Mouse (Mus musculus): ENCODE results near the gene Noxo1. TPM values are rescaled to one million over a fixed set of nuclear protein-coding genes. Genes with fewer than 3 reads are reported as not detected.
A peak's percentile ranks its signal among the peaks of the same experiment; 100 is the strongest.
"Not testable (repeated sequence)": the region's sequence is repeated elsewhere in the genome, so short reads cannot be mapped to it uniquely, and the experiment has no call there.

The Noxo1 gene
- polyA plus RNA-seq, 1 experiment = 7.1 TPM

DNA sequence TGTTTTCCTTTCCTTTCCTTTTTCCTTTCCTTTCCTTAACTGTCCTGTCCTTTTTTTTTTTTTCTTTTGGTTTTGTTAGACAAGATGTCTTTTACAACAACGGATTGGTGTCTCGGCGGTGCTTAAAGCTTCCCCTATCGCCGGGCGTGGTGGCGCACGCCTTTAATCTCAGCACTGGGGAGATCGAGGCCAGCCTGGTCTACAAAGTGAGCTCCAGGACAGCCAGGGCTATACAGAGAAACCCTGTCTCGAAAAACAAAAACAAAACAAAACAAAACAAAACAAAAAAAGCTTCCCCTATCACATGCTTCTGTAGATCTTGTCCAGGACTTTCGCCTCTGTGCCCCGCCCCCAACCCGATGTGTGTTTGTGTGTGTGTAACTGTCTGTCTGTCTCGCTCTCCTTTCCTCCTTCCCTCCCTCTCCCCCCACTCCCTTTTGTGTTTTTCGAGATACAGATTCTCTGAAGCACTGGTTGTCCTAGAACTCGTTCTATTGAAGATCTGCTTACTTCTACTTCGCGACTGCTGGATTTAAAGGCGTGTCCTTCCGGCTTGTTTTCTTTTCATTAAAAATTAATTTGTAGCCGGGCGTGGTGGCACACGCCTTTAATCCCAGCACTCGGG lies 11.9 kb downstream of the Noxo1 start:
- DNase-seq = peak; percentile 40
- H3K27me3 ChIP-seq (replicated peaks; ENCODE audit: control insufficient read depth, insufficient read depth, low read length) = no peaks in the 10 kb centered on the region
- 2% methylated on average over 24 of the region's 24 CpGs for WGBS
- H3K4me3 ChIP-seq (ENCODE audit: insufficient read depth, low read depth, low read length) = peak overlapping the region; percentile 58
- H3K36me3 ChIP-seq (ENCODE audit: control insufficient read depth, insufficient read depth, low read length) = no peaks in the 10 kb centered on the region
- H3K27ac ChIP-seq (ENCODE audit: insufficient read depth, low read depth, low read length) = peak overlapping the region; percentile 18; the same call in 1 of the 2 replicates
- no peak for TF ChIP-seq CTCF (conservative IDR thresholded peaks at IDR 0.05; ENCODE audit: insufficient read depth, insufficient read length, low read depth, low read length)
- no peak for TF ChIP-seq POLR2A (IDR thresholded peaks at IDR 0.05; ENCODE audit: low read depth, low read length)
- no peaks in the 10 kb centered on the region; the same call in 1 of the 2 replicates for H3K4me1 ChIP-seq (ENCODE audit: control insufficient read depth, insufficient read depth, low read length)

DNA sequence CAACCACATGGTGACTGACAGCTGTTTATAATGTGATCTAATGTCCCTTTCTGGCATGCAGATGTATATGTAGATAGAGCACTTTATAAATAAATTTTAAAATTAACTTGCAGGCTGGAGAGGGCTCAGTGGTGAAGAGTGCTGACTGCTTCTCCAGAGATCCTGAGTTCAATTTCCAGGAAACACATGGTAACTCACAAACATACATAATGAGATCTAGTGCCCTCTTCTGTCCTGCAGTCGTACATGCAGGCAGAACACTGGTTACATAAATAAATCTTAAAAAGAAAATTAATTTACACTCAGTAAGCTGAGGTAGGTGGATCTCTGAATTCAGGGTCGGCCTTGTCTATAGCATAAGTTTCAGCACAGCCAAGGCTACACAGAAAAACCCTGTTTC lies 12.6 kb downstream of the Noxo1 start:
- Histone ChIP-seq H3K27ac (ENCODE audit: insufficient read depth, low read depth, low read length) (no peak overlapping the region), H3K27me3 (replicated peaks; ENCODE audit: control insufficient read depth, insufficient read depth, low read length) (no peaks in the 10 kb centered on the region), H3K4me1 (ENCODE audit: control insufficient read depth, insufficient read depth, low read length) (no peaks in the 10 kb centered on the region; the same call in 1 of the 2 replicates), H3K4me3 (ENCODE audit: insufficient read depth, low read depth, low read length) (no peak overlapping the region), H3K36me3 (ENCODE audit: control insufficient read depth, insufficient read depth, low read length) (no peaks in the 10 kb centered on the region)
- TF ChIP-seq CTCF (conservative IDR thresholded peaks at IDR 0.05; ENCODE audit: insufficient read depth, insufficient read length, low read depth, low read length) (0 out of 2 replicates have a peak, but pooled peaks have one; percentile 1), POLR2A (IDR thresholded peaks at IDR 0.05; ENCODE audit: low read depth, low read length) (no peak)
- peak; percentile 27 for DNase-seq
- 30% methylated on average over 2 of the region's 2 CpGs for WGBS

DNA sequence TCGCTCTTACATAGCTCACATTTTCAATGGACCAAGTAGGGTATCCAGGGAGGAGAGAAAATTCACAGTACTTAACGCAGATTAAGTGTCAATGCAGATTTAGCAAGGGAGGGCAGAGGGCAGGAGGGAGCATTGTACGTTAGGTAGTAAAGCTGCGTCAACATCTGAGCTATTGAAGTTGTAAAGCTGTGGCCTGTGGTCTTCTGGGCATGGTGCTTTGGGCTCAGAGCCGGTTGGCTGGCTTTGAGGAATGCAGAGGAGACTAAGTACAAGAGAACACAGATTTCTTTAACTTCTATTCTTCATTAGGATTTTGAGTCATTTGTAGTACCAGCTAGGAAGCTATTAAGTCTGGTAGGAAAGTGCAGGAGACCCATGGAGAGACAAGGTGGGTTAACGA lies 19.5 kb downstream of the Noxo1 start:
- DNase-seq = peak; percentile 23
- no peaks in the 10 kb centered on the region for H3K36me3 ChIP-seq (ENCODE audit: control insufficient read depth, insufficient read depth, low read length)
- 50% methylated on average over 6 of the region's 6 CpGs for WGBS
- TF ChIP-seq CTCF (conservative IDR thresholded peaks at IDR 0.05; ENCODE audit: insufficient read depth, insufficient read length, low read depth, low read length) (no peak), POLR2A (IDR thresholded peaks at IDR 0.05; ENCODE audit: low read depth, low read length) (no peak)
- H3K4me1 ChIP-seq (ENCODE audit: control insufficient read depth, insufficient read depth, low read length) = peaks cover 6% of the 10 kb centered on the region; the same call in 1 of the 2 replicates
- no peak overlapping the region for H3K4me3 ChIP-seq (ENCODE audit: insufficient read depth, low read depth, low read length)
- H3K27me3 ChIP-seq (replicated peaks; ENCODE audit: control insufficient read depth, insufficient read depth, low read length) = no peaks in the 10 kb centered on the region
- H3K27ac ChIP-seq (ENCODE audit: insufficient read depth, low read depth, low read length) = no peak overlapping the region

DNA sequence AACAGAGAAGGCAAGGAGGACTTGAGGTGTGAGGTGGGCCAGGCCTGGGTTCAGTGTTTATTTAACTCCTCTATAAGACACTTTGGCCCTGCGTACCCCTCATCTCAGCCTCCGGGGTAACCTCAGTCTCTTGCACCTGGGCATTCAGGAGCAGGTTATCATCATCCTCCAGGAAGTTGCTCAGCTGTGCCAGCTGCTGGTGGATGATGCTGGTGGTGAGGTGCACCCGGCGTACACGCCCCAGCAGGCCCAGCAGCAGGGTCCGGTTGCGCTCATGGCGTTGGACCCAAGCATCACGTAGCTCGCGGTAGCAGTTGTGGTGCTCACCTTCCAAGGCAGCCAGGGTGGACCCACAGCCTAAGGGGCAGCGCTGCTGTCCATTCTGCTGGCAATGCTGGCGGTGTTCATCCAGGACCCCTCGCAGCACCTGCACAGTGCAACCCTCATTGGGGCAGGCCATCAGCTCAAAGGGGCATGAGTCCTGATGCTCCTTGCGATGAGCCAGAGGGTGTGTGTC lies 20.2 kb downstream of the Noxo1 start:
- Histone ChIP-seq H3K27ac (ENCODE audit: insufficient read depth, low read depth, low read length) (no peak overlapping the region), H3K4me1 (ENCODE audit: control insufficient read depth, insufficient read depth, low read length) (peaks cover 6% of the 10 kb centered on the region; the same call in 1 of the 2 replicates), H3K4me3 (ENCODE audit: insufficient read depth, low read depth, low read length) (no peak overlapping the region), H3K27me3 (replicated peaks; ENCODE audit: control insufficient read depth, insufficient read depth, low read length) (no peaks in the 10 kb centered on the region), H3K36me3 (ENCODE audit: control insufficient read depth, insufficient read depth, low read length) (no peaks in the 10 kb centered on the region)
- TF ChIP-seq POLR2A (IDR thresholded peaks at IDR 0.05; ENCODE audit: low read depth, low read length) = no peak
- no peak for TF ChIP-seq CTCF (conservative IDR thresholded peaks at IDR 0.05; ENCODE audit: insufficient read depth, insufficient read length, low read depth, low read length)
- WGBS = 92% methylated on average over 15 of the region's 15 CpGs
- DNase-seq = no peak

DNA sequence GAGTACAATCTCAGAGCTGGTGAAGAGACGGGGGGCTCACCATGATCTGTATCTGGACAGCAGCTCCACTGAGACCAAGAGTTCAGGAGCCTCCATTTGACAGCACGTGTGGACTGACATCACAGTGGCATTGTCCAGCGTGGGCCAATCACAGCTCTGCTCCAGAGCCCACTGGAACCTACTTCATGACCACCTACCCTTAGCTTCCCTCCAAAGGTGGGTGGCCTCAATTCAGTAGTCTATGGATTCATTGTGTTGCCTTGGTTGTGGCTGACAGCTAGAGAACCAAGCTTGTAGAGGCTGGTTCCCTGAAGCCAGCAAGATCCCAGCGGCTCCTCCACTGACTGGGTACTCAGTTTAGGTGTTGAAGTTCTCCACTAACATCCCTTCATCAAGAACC lies 21.9 kb downstream of the Noxo1 start, which contains the start of the genes Rnf151 and Rps2:
TSS of gene Rnf151 (minus strand) at position 121 of the 400 bp plus-strand sequence.
TSS of gene Rps2 (plus strand) at position 174 of the 400 bp plus-strand sequence.
- Histone ChIP-seq H3K4me1 (ENCODE audit: control insufficient read depth, insufficient read depth, low read length) (peaks cover 6% of the 10 kb centered on the region; the same call in 1 of the 2 replicates), H3K4me3 (ENCODE audit: insufficient read depth, low read depth, low read length) (no peak within 1 kb of the TSS), H3K27me3 (replicated peaks; ENCODE audit: control insufficient read depth, insufficient read depth, low read length) (no peaks in the 10 kb centered on the region), H3K27ac (ENCODE audit: insufficient read depth, low read depth, low read length) (no peak within 1 kb of the TSS), H3K36me3 (ENCODE audit: control insufficient read depth, insufficient read depth, low read length) (no peaks in the 10 kb centered on the region; the same call in 1 of the 2 replicates)
- TF ChIP-seq POLR2A (IDR thresholded peaks at IDR 0.05; ENCODE audit: low read depth, low read length) (no peak), CTCF (conservative IDR thresholded peaks at IDR 0.05; ENCODE audit: insufficient read depth, insufficient read length, low read depth, low read length) (no peak)
- DNase-seq = no peak
- 86% methylated on average over 4 of the region's 4 CpGs for WGBS

DNA sequence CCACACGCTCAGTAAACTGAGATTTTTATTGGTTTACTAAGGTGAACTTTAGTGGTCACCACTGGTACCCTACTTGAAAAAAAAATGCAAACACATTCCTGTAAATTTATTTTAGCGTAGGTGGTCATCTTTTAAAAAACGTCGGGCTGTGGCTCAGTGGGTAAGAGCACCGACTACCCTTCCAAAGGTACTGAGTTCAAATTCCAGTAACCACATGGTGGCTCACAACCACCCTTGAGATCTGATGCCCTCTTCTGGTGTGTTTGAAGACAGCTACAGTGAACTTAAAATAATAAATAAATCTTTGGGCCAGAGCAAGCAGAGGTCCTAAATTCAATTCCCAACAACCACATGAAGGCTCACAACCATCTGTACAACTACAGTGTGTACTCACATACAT lies 22.9 kb downstream of the Noxo1 start:
- H3K4me3 ChIP-seq (ENCODE audit: insufficient read depth, low read depth, low read length) = peak overlapping the region; percentile 86
- H3K27me3 ChIP-seq (replicated peaks; ENCODE audit: control insufficient read depth, insufficient read depth, low read length); H3K27ac ChIP-seq (ENCODE audit: insufficient read depth, low read depth, low read length); H3K36me3 ChIP-seq (ENCODE audit: control insufficient read depth, insufficient read depth, low read length); DNase-seq; H3K4me1 ChIP-seq (ENCODE audit: control insufficient read depth, insufficient read depth, low read length): not testable (repeated sequence)
- 61% methylated on average over 5 of the region's 5 CpGs for WGBS

DNA sequence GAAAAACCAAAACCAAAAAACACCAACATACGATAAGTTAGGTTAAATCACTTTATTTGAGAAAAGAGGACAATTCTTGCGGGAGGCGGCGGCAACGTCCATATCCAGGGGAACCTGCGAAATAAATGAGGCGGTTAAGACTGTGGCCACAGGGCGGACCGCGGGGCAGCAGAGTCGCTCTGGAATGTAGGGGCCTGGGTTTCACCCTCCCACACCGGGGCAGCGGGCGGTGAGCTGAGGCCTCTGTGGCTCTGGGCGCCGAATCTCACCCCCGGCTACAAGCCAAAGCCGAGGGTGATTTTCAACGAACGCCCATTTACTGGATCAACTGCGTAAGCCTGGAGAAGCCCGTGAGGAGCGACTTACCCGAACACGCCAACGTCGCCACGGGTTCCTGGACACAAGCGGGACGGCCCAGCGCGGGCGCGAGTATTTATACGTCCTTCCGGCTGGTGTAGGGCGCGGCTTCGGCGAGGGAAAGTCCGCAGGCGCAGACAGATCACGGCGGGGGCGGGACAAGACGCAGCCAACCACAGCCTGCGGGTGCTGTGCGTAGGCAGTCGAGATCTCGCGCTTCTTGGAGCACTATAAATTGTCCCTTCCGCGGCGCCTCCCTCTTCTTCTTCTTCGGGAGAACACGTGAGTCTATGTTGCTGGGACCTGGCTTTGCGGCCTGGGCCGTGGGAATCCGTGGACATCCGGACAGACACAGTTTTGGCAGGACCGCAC lies 23.6 kb downstream of the Noxo1 start:
- TF ChIP-seq CTCF (conservative IDR thresholded peaks at IDR 0.05; ENCODE audit: insufficient read depth, insufficient read length, low read depth, low read length) (no peak), POLR2A (IDR thresholded peaks at IDR 0.05; ENCODE audit: low read depth, low read length) (peak; percentile 82)
- no peaks in the 10 kb centered on the region; the same call in 1 of the 2 replicates for H3K36me3 ChIP-seq (ENCODE audit: control insufficient read depth, insufficient read depth, low read length)
- DNase-seq = peak; percentile 99
- H3K27me3 ChIP-seq (replicated peaks; ENCODE audit: control insufficient read depth, insufficient read depth, low read length) = no peaks in the 10 kb centered on the region
- peak overlapping the region; percentile 62 for H3K27ac ChIP-seq (ENCODE audit: insufficient read depth, low read depth, low read length)
- under 1% methylated on average over 61 of the region's 61 CpGs for WGBS
- peak overlapping the region; percentile 86 for H3K4me3 ChIP-seq (ENCODE audit: insufficient read depth, low read depth, low read length)
- peaks cover 8% of the 10 kb centered on the region; the same call in 1 of the 2 replicates for H3K4me1 ChIP-seq (ENCODE audit: control insufficient read depth, insufficient read depth, low read length)

DNA sequence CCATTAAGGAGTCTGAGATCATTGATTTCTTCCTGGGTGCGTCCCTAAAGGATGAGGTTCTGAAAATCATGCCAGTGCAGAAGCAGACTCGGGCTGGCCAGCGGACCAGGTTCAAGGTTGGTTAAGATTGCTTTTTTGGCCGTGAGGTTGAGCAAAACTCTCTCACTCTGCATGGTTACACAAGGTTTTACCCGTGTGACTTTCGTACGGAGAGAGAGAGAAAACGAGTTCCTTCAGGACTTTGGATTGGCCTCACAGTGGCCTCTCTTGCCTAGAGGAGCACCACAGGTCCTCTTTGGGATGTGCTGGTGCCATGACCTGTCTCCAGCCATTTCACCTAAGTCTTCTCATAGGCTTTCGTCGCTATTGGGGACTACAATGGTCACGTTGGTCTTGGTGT lies 24.6 kb downstream of the Noxo1 start:
- not testable (repeated sequence) for DNase-seq; H3K27ac ChIP-seq (ENCODE audit: insufficient read depth, low read depth, low read length); H3K36me3 ChIP-seq (ENCODE audit: control insufficient read depth, insufficient read depth, low read length); H3K27me3 ChIP-seq (replicated peaks; ENCODE audit: control insufficient read depth, insufficient read depth, low read length); H3K4me1 ChIP-seq (ENCODE audit: control insufficient read depth, insufficient read depth, low read length)
- peak overlapping the region; percentile 47 for H3K4me3 ChIP-seq (ENCODE audit: insufficient read depth, low read depth, low read length)
- 2% methylated on average over 11 of the region's 11 CpGs for WGBS

DNA sequence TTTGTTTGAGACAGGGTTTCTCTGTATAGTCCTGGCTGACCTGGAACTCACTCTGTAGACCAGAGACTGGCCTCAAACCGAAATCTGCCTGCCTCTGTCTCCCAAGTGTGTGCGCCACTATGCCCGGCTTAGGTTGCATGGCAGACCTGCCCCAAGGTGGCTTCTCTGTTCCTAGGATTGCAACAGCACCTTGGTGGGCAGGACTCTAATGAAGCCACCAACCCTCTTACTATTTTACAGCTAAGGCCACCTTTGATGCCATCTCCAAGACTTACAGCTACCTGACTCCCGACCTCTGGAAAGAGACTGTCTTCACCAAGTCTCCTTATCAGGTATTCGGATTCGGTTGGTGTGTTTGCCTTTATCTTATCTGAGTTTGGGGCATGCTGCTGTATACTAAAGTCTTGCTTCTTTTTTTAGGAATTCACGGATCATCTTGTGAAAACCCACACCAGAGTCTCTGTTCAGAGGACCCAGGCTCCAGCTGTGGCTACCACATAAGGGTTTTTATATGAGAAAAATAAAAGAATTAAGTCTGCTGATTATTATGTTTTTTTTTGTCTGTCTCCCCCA lies 25.4 kb downstream of the Noxo1 start:
- H3K27me3 ChIP-seq (replicated peaks; ENCODE audit: control insufficient read depth, insufficient read depth, low read length); H3K36me3 ChIP-seq (ENCODE audit: control insufficient read depth, insufficient read depth, low read length); H3K27ac ChIP-seq (ENCODE audit: insufficient read depth, low read depth, low read length); DNase-seq; H3K4me3 ChIP-seq (ENCODE audit: insufficient read depth, low read depth, low read length); H3K4me1 ChIP-seq (ENCODE audit: control insufficient read depth, insufficient read depth, low read length): not testable (repeated sequence)
- WGBS = 53% methylated on average over 7 of the region's 7 CpGs

All from kidney, adult 2 months (tissue).